Mouse (Mus musculus): ENCODE data around the gene Sgsm3.
A peak's percentile ranks its signal among the peaks of the same experiment; 100 is the strongest.
"Not testable (repeated sequence)": the region's sequence is repeated elsewhere in the genome, so short reads cannot be mapped to it uniquely, and the experiment has no call there.

Sgsm3 gene

DNA sequence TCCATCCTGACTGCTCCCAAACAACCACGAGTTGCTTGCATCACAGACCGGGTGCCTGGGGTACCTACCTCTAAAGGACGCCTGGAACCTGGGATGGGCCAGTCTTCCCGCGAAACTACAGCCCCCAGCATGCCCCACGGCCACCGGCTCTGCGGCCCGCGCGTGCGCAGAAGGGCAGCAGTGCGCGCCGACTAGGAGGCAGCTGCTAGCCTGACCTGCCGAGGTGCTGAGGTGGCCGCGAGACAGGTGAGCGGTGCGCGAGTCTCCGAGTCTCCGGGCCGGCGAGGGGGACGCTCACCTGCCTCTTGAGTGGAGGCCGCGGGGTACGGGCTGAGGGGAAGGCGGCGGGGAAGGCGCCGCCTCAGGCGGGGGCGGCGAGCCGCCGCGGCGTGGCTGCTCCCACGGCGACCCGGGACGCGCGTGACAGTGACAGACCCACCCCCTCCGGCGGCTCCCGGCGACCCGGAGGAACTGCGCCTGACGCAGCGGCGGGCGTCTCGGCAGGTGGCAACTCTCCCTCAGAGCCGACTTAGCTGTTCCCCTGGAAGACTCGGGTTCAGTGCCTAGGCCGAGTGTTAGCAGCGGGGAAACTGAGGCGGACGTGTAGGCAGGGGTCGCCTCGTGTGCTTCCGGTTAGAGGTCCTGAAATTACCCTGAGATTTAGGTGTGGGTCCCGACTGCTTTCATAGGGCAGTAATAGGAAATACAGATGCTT, at the start of gene Sgsm3:
Sgsm3 (plus strand) TSS at position 146 of the 715 bp plus-strand sequence.
- DNase-seq (ENCODE audit: low spot score), result peak; percentile 90

DNA sequence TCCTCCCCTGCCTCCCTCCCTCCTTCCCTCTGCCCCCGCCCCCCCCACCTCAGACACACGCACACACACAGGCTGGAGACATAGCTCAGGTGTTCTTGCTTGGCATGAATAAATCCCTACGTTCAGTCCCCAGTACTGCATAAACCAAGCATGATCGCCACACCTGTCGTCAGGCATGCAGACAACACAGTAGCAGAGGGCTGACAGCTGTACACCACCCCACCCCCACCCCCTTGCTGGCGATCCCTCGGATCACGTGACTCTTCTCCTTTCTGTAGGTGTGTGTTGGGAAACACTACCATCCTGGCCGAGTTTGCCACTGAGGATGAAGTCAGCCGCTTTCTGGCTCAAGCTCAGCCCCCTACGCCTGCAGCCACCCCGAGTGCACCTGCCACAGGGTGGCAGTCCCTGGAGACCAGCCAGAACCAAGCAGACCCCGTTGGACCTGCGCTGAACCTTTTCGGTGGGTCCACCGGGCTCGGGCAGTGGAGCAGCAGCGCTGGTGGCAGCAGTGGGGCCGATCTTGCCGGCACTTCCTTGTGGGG, 48.7 kb upstream of the Sgsm3 start:
- DNase-seq (ENCODE audit: low spot score), result no peak

DNA sequence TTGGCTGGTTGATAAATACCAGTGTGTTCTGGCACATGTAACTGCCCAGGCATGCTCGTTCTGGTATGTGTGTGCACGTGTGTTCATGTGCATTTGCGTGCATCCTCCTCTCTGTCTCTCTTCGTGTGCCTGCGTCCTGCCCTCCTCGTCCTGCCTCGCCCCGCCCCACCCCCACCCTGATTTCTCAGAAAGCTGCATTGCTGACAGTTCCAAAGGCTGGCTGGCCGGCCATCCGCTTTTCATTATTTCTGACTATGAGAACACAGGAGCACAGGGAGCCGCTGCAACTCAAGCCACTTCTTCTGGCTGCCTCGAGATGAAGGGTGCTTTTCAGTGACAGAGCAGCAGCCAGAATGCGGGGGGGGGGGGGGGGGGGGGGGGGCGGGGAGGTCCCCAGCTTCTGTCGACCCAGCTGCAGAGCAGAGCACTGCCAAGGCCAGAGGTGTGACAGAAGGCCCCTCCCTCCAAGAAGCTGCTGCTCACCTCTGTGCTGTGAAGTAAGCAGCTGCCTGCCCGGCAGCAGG, 47.5 kb upstream of the Sgsm3 start:
- DNase-seq (ENCODE audit: low spot score), result no peak

DNA sequence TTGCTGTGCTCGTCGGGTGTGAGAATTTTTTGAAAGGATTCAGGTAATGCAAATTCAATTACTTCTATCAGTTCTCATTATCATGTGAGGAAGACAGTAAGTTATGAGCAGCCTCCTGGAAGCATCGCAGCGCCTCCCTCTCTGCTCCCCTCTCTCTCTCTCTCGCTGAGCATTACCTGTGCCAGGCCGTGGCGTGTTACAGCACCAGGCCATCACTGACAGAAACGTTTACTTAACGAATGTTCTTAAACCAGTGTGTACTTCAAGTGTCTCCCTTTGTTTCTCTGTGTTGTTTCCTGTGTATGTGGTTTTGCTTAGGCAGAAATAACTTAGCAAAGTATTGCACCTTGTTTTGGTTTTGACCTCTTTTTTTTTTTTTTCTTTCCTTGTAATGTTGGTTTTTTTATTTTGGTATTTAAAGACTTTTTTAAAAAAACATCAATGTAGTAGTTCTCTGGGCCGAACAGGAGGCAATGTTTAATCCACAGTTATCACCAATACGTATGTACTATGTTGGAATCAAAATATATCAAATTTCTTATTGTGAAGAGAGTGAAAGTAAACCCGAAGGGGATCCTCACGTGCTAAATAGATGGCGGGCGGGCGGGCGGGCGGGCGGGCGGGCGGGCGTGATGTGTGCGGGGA, 46.8 kb upstream of the Sgsm3 start:
- not testable (repeated sequence) for DNase-seq (ENCODE audit: low spot score)

DNA sequence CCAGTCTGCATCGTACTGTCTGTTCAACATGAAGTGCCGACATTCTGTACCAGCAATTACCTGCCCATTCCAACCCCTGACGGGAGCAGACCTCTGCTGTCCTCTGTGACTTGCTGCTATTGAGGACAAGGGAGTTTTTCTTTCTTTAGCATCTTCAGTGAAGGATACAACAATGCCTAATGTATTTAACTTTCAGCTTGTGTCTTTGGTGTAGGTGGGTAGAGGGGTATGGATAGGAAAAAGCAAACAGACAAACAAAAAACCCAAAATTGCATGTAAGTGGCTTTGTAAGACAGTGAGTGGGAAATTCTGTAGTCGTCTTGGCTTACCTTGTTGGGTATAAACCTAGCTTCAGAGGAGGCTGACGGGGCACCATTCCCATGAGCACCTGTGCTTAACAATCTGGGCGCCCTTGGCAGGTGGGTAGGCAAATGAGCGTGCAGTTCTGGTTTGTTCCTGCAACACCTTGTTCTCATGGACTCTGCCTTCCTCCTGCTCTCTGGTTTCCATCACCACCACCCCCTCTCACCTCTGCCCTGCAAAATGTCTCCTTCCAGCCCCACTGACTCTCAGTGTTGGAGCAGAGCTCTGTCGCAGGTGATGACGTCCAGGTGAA, 46.1 kb upstream of the Sgsm3 start:
- DNase-seq (ENCODE audit: low spot score), result no peak

DNA sequence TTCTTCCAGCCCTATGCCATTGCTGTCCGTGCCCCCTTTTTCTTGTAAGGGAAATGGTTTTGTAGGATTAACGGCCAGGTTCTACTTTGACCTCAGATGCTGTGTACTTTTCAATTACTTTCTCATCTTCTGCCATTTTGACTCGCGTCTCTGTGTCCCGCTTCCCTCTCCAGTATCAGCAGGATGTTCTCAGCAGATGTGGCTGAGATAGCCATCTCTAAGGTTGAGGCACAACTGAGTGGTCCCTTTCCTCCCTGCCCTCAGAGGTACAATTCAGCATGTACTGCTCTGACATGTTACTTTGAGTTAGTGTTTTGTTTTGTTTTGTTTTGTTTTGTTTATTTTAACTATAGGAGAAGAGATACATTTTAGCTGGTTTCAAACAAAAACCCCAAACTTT, 42.7 kb upstream of the Sgsm3 start:
- DNase-seq (ENCODE audit: low spot score), result no peak

DNA sequence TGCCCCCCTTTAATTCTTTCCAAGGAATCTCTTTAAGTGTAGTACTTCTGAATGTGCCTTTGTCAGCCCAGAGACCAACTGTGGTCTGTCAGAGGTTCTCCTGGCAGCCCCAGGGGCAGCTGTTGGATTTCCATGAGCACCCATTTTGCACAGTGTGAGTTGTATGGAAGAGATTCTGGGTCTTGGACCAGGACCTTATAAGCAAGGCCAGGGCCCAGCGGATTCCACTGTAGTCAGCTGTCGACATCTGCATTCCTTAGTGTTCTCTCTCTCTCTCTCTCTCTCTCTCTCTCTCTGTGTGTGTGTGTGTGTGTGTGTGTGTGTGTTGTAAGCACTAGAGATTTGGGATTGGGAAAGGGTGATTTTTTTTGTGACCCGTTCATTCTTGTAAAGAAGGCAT, 40.9 kb upstream of the Sgsm3 start:
- DNase-seq (ENCODE audit: low spot score), result no peak

DNA sequence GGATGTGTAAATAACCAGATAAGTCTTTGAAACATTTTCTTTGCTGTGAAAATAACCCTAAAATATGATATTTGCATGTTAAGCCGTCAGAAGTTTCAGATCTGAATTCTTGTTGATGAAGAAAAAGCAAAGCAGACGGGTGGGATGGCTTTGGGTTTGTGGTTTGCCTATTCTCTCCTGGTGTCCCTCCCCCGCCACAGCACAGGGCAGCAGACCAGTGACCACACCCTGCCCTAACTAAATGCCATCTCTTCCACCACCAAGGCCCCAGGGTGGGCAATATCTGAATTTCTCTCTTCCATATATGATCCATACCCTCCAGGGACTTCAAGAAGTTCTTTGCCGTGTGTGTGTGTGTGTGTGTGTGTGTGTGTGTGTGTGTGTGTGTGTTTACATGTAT, 39.0 kb upstream of the Sgsm3 start:
- DNase-seq (ENCODE audit: low spot score), result no peak

DNA sequence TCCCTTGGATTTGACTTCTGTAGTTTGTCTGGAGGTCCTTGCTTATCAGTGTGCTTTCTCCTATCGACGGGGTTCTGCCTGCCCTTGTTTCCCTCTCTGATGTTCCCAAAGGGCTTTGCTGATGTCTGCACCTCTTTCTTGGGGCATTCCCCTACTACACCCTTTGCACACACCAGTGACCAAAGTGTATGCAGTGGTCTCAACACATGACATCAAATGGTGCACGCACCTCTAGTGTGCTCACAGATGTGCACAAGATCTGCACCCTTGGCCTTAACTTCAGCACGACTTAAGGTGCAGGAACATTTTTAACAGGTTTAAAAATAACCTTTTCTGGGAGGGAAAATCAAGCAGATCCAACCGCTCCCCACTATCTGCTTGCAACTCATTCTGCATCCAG, 38.2 kb upstream of the Sgsm3 start:
- DNase-seq (ENCODE audit: low spot score), result no peak

DNA sequence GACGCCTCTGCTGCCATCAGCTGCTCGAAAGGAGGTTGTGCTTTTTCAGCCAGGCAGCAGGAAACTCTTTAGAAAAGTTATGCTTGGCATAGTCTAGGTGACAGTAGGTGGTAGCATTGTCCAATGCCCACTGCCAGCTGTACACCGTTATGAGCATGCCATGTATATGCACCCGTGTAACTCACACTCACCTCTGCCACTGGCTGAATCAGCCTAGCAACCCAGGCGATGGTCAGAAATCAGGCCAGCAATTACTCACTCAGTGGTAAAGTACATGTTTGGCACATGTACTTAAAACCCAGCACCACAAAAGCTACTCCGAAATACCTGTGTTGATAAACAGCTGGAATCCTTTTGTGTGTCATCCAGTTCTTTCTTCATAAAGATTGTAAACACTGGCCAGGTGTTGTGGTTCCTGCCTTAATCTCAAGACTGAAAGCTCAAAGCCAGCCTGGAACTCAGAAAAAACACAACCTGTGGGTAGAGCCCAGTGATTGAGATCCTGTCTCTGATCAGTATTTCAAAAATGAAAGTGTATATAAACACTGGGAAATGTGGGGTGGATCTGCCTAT, 36.0 kb upstream of the Sgsm3 start:
- DNase-seq (ENCODE audit: low spot score), result no peak

DNA sequence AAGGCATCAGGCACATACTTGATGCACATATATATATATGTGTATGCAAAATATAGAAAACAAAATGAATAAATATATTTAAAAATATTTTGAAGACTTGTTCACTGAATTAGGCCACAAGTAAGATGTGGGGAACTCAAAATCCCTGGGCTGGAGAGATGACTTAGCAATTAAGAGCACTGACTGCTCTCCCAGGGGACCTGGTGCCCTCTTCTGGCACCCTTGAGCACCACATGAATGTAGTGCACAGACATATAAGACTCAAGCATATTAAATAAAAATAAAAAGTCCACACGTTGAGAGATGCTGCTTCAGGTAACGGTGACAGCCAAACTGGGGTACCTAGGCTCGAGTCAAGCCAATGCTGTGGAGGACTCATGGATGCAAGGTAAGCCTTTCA, 31.7 kb upstream of the Sgsm3 start:
- no peak for DNase-seq (ENCODE audit: low spot score)

DNA sequence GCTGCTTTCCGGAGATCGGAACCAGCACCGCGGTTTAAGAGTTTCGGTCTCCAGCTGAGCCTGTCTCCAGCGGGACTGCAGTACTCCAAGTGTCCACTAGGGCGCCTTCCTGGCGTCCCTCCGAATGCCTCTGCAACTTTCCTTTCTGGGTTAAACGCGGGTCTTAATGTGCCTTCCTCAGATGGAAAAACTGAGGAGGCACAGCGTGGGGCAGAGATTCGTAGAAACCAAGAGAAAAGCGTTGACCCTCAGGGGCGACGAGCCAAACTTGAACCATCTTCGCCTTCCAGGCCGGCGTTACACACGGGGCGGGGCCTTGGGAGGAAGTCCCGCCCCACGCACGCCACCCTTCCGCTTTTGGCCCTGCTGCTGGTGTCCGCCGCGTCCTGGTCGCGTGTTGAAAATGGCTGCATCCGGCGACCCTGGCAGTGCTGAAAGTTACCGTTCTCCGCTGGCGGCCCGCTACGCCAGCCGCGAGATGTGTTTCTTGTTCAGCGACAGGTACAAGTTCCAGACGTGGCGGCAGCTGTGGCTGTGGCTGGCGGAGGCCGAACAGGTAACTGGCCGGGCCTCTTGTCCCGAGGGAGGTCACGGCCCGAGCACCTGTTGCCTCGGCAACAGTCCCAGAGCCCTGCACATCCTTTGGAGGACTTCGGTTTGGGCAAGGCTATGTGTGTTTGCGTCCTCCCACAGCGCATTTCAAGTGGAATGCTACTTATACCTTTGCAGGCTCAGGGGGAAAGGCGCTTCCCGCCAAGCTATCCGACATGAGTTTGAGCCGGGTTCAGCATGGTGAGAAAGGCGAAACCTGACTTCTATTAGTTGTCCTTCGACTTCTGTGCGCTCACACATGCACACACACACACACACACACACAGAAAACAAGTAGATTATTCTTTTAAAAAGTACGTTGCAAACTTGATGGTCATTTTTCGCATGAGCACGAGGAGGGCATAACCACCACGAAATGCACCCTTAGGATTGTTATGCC, 29.1 kb upstream of the Sgsm3 start, which contains the start of gene Adsl:
Adsl (plus strand) TSS at position 346 of the 991 bp plus-strand sequence.
- peak; percentile 92 for DNase-seq (ENCODE audit: low spot score)

DNA sequence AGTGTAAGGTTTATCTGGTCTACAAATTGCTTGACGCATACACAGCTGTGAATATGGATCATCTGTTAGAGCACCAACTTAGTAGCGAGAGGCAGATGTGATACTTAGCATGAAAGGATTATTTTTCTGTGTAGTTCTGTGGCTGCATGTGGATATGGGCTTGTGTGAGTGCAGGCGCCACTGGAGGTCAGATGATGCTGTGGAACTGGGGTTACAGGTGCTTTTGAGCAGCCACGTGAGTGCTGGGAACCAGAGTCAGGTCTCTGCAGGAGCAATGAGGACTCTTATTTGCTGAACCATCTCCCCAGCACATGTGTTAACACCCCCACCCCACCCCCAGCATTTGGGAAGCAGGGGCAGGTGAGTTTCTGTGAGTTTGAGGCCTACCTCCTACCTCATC, 28.1 kb upstream of the Sgsm3 start:
- DNase-seq (ENCODE audit: low spot score), result no peak

DNA sequence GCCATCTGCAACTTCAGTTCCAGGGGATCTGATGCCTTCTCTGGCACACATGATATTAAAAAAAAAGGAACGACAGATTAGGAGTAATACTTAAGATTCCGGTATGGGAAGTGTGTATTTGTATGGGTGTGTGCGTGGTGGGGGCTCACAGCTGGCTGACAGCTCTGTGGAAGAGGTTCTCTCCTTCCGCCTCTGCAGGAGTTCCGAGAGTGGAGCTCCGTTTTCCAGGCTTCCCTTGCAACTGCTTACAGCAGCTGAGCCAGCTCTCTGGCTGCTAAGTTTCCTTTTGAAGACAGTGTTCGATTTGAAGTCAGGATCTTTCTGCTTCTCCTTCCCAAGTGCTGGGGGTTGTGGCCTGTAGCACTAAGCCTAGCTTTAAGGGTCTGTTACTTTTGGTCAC, 27.5 kb upstream of the Sgsm3 start:
- no peak for DNase-seq (ENCODE audit: low spot score)

DNA sequence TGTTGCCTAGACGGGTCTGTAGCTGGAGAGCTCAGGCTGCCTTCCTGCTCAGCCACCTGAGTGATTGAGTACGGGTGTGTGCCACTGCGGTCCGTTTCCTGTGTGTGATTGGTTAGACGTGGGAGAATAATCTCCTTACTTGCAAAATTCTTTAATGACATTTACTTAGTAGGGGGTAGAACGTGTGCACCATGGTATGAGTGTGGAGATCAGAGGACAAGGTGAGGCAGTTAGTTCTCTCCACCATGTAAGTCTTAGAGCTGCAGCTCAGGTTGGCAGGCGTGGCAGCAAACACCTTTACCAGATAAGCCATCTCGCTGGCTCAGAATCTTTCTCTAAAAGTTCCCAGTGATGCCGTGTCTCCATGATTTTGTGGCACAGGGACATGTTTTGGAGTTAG, 23.6 kb upstream of the Sgsm3 start:
- no peak for DNase-seq (ENCODE audit: low spot score)

DNA sequence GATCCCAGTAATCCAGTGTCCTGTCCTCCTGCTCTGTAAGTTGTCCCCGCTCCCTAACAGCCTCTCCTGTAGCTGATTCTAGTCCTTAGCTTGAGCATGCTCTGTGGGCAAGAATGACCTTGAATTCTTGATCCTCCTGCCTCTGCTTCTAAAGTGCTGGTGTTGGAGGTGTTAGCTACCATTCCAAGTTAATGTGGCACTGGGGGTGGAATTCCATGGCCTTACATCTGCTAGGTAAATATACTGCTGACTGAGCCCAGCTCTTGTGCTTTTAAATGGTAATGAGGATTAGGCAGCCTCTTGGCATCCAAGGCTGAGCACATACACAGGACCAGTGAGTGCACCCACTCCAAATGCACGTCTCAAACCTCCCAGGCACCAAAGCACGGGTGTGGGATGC, 22.7 kb upstream of the Sgsm3 start:
- DNase-seq (ENCODE audit: low spot score), result no peak

DNA sequence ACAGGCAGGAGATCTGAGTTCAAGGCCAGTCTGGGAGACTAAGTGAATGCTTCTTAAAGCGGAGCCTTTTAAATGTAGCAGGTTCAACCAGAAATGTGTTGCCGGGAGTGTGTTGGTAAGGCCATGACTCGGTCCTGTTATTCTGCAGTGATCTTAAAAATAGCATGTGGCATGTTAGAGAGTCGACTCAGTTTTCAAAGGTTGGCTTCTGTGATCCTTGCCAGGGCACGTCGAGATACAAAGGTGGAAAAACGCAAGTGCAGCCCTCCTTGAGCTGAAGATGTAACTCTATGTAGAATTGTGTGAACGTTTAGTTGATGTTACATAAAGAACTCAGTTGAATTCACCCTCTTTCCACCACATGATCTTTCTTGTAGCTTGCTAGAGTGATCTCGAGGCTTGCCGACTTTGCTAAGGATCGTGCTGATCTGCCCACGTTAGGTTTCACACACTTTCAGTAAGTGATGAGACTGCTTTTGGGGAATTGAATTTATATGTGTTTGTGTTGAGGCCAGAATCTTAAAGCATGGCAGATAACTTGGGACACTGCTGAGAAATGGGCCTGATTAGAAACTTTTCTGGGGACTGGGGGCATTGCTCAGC, 21.6 kb upstream of the Sgsm3 start:
- DNase-seq (ENCODE audit: low spot score), result no peak

DNA sequence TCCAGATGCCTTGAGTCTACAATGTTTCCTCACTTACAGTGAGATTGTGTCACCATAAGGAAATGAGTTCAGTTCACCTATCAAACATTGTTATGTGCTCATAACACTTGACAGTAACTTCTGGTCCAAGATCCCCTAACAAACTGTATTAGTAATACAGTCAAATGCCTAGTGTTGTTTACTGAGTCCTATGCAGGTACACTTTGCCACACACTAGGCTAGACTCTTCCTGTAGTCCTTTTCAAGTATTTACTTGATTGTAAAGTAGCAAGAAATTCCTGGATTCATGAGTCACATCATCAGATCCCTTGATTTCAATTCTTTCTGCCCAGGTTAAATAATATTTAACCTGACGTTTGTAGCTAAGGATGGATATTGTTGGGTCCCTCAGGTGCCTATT, 8.2 kb upstream of the Sgsm3 start:
- no peak for DNase-seq (ENCODE audit: low spot score)

DNA sequence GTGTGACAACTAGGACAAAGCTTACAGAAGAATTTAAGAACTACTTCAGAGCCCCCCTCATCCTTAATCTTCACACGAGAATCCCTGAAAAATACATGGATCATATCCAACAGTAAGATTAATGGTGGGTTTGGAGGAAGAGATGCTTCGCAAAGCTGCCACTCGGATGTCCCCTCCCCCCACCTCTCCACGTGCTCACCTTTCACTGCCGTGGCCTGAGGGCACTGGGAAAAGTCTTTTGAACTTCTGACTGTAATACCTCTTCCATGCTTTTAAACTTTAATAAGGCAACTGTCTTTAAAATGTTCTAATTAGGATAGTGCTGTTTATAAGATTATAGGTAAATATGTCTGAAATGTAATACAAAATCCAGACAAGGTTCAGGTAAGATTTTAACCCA, 3.3 kb upstream of the Sgsm3 start:
- DNase-seq (ENCODE audit: low spot score), result no peak

DNA sequence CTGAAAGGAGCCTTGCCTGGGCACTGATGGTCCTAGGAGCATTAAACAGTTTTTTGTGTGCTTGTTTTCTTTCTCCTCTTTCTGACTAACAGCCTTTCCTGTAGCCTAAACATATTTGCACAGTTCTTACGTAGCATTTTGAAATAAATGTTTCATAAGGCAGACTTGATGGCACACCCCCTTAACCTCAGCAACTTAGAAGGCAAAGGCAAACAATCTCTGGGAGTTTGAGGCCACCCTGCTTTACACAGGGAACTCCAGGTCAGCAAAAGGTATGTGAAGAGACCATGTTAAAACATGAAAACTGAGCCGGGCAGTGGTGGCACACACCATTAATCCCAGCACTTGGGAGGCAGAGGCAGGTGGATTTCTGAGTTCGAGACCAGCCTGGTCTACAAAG, 1.9 kb upstream of the Sgsm3 start:
- no peak for DNase-seq (ENCODE audit: low spot score)

DNA sequence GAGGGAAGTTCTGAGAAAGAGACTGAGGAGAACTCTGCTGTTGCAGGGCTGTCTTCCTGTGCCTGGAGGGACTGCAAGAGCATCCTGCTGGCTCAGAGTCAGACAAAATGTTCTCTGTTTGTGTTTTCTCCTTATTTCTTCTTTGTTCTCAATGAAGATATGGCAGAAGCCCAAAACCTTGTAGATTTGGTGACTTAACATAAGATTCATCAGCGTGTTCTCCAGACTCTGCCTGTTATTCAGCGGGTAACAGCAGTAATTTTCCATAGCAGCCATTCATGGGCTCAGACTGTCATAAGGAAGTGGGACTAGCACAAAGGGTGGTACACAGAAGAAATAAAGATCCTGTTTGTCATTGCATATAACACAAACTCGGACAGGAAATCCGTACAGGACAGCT, 2.0 kb downstream of the Sgsm3 start:
- no peak for DNase-seq (ENCODE audit: low spot score)
